Mouse (Mus musculus) spleen, adult 2 months (tissue): ENCODE data around the gene Pnkd. TPM values are rescaled to one million over a fixed set of nuclear protein-coding genes. Genes with fewer than 3 reads are reported as not detected.

ENCODE experiments used
- DNase-seq, 2 experiments: peaks; one replicate each; pipeline versions ENCODE4 v3.0.0 to v3.0.0-alpha.2; 2012 to 2021; ENCODE audit warnings: low spot score in 2 of 2, low read depth in 1 of 2
- H3K27ac ChIP-seq: fragments of 200-500 bp; 2 replicates; pipeline ENCODE4 v1.5.1; 2012; ENCODE audit warnings: low read length, inconsistent platforms; ENCODE audit not compliant: insufficient read depth
- H3K27me3 ChIP-seq: fragments of 200-500 bp; 2 replicates; pipeline ENCODE4 v1.6.1; 2012; ENCODE audit warnings: mild to moderate bottlenecking, moderate library complexity, low read length, inconsistent platforms; ENCODE audit not compliant: control insufficient read depth, insufficient read depth
- H3K36me3 ChIP-seq: fragments of 200-500 bp; 2 replicates; pipeline ENCODE4 v1.6.1; 2012; ENCODE audit warnings: mild to moderate bottlenecking, low read length, inconsistent platforms; ENCODE audit not compliant: control insufficient read depth, insufficient read depth
- H3K4me1 ChIP-seq: fragments of 200-500 bp; 2 replicates; pipeline ENCODE4 v1.6.1; 2011; ENCODE audit warnings: inconsistent platforms; ENCODE audit not compliant: control insufficient read depth, insufficient read depth, insufficient read length
- H3K4me3 ChIP-seq: fragments of 200-500 bp; 2 replicates; pipeline ENCODE4 v1.5.1; 2011; ENCODE audit warnings: mild to moderate bottlenecking, inconsistent platforms; ENCODE audit not compliant: insufficient read depth, insufficient read length; ENCODE audit errors: extremely low read depth
- CTCF ChIP-seq: fragments of 200-500 bp; IDR thresholded peaks from 2 replicates; pipeline ENCODE4 v1.5.1; 2011; ENCODE audit warnings: mild to moderate bottlenecking, inconsistent platforms; ENCODE audit not compliant: insufficient read depth, insufficient read length, insufficient replicate concordance; ENCODE audit errors: extremely low read depth
- POLR2A ChIP-seq: fragments of 200-500 bp; IDR thresholded peaks from 2 replicates; pipeline ENCODE4 v1.6.1; 2011; ENCODE audit warnings: low read depth, low read length, inconsistent platforms
- WGBS: fragments of 180-500 bp; shearing (Covaris S2); methylation state at CpG from one replicate; pipeline ENCODE4 v1.1.7; 2018; 5-methylcytosine and 5-hydroxymethylcytosine counted together
- polyA plus RNA-seq: library from polyadenylated mRNA; depleted of rRNA; stranded (reverse); fragments of >200 nt; gene quantifications from 2 replicates; pipeline ENCODE4 v1.2.3, GENCODE M21; 2012; rRNA removed

Gene Pnkd
- polyA plus RNA-seq, 1 experiment: 33.8 TPM

GRCm38 (mm10) chr1:74401015-74401702 lies 116.4 kb downstream of the Pnkd start:
- DNase-seq: no peak
- H3K4me3 ChIP-seq: no peak overlapping the region
- WGBS: 72% methylated on average over 16 of the region's 16 CpGs
- no peaks in the 10 kb centered on the region for H3K36me3 ChIP-seq
- no peaks in the 10 kb centered on the region for H3K4me1 ChIP-seq
- no peaks in the 10 kb centered on the region for H3K27me3 ChIP-seq
- TF ChIP-seq CTCF (no peak), POLR2A (no peak)
- no peak overlapping the region for H3K27ac ChIP-seq

Other genes starting within 250 kb of the Pnkd start
- gene Tns1, start 160.5 kb upstream of the Pnkd start, polyA plus RNA-seq: 80.4 and 102 TPM in 2 replicates
- 0.41 and 0.67 TPM in 2 replicates for gene Rufy4, start 159.4 kb upstream of the Pnkd start, polyA plus RNA-seq
- 11.2 and 11.4 TPM in 2 replicates for gene Cxcr2, start 130.9 kb upstream of the Pnkd start, polyA plus RNA-seq
- 0.18 and 0.27 TPM in 2 replicates for gene Cxcr1, start 90.3 kb upstream of the Pnkd start, polyA plus RNA-seq
- 186 and 302 TPM in 2 replicates for gene Arpc2, start 48.8 kb upstream of the Pnkd start, polyA plus RNA-seq
- 0.08 and 0.14 TPM in 2 replicates for gene Gpbar1, start 6.4 kb upstream of the Pnkd start, polyA plus RNA-seq
- gene Aamp, start 192 bp upstream of the Pnkd start, polyA plus RNA-seq: 102 and 119 TPM in 2 replicates
- 60.8 and 66.5 TPM in 2 replicates for gene Tmbim1, start 20.7 kb downstream of the Pnkd start, polyA plus RNA-seq
- 0.31 and 0.51 TPM in 2 replicates for gene Catip, start 77.2 kb downstream of the Pnkd start, polyA plus RNA-seq
- 169 and 200 TPM in 2 replicates for gene Slc11a1, start 90.3 kb downstream of the Pnkd start, polyA plus RNA-seq
- gene Ctdsp1, start 106.6 kb downstream of the Pnkd start, polyA plus RNA-seq: 96.1 and 114 TPM in 2 replicates
- not detected in 2 replicates for gene Vil1, start 124.4 kb downstream of the Pnkd start, polyA plus RNA-seq
- 12.6 and 14.8 TPM in 2 replicates for gene Cnot9, start 221.1 kb downstream of the Pnkd start, polyA plus RNA-seq